Mouse (Mus musculus) MEL (cell line): Measurements from ENCODE around the gene Tor4a. TPM values are rescaled to one million over a fixed set of nuclear protein-coding genes. Genes with fewer than 3 reads are reported as not detected.

Experiments
- DNase-seq: peaks from one replicate; pipeline ENCODE4 v3.0.0; 2011; ENCODE audit warnings: low read depth, low spot score
- H3K27ac ChIP-seq: 2 replicates; pipeline ENCODE4 v1.5.1; 2012; ENCODE audit warnings: low read depth, mild to moderate bottlenecking, control low read depth, low read length, moderate library complexity; ENCODE audit not compliant: control insufficient read depth
- H3K27me3 ChIP-seq, 2 experiments: fragments of 150-350 bp in 1 of 2; sonication (generic) in 1 of 2; 2 replicates each; pipeline ENCODE4 v1.6.1; 2012; ENCODE audit warnings: low read length in 2 of 2, mild to moderate bottlenecking in 2 of 2, improper control_type of control experiment in 1 of 2, moderate library complexity in 1 of 2; ENCODE audit not compliant: insufficient read depth in 2 of 2, control insufficient read depth in 1 of 2
- H3K36me3 ChIP-seq, 2 experiments: 2 replicates each; pipeline ENCODE4 v1.6.1; 2012 to 2014; ENCODE audit warnings: low read length in 2 of 2, improper control_type of control experiment in 1 of 2, inconsistent platforms in 1 of 2, mild to moderate bottlenecking in 1 of 2; ENCODE audit not compliant: insufficient read depth in 2 of 2, control insufficient read depth in 1 of 2
- H3K4me1 ChIP-seq, 2 experiments: fragments of 150-350 bp in 1 of 2; sonication (generic) in 1 of 2; 2 replicates each; pipeline ENCODE4 v1.6.1; 2012; ENCODE audit warnings: low read length in 2 of 2, improper control_type of control experiment in 1 of 2, mild to moderate bottlenecking in 1 of 2; ENCODE audit not compliant: insufficient read depth in 2 of 2, control insufficient read depth in 1 of 2
- H3K4me3 ChIP-seq, 2 experiments: fragments of 150-350 bp in 1 of 2; sonication (generic) in 1 of 2; 2 replicates each; pipeline ENCODE4 v1.5.1; 2012; ENCODE audit warnings: low read depth in 2 of 2, low read length in 2 of 2, mild to moderate bottlenecking in 2 of 2, moderate library complexity in 2 of 2, control low read depth in 1 of 2, improper control_type of control experiment in 1 of 2; ENCODE audit not compliant: control insufficient read depth in 1 of 2, insufficient read depth in 1 of 2
- H3K79me2 ChIP-seq: 2 replicates; pipeline ENCODE4 v1.6.1; 2012; ENCODE audit warnings: mild to moderate bottlenecking, low read length, moderate library complexity; ENCODE audit not compliant: control insufficient read depth, poor library complexity, insufficient read depth
- H3K9ac ChIP-seq: 2 replicates; pipeline ENCODE4 v1.6.1; 2012; ENCODE audit warnings: low read depth, mild to moderate bottlenecking, control low read depth, low read length, moderate library complexity; ENCODE audit not compliant: control insufficient read depth, poor library complexity, severe bottlenecking
- H3K9me3 ChIP-seq: fragments of 150-350 bp; sonication (generic); replicated peaks from 2 replicates; pipeline ENCODE4 v1.6.1; 2012; ENCODE audit warnings: mild to moderate bottlenecking, low read length, improper control_type of control experiment, moderate library complexity; ENCODE audit not compliant: insufficient read depth
- BHLHE40 ChIP-seq: IDR thresholded peaks from 2 replicates; pipeline ENCODE4 v1.6.1; 2012; ENCODE audit warnings: low read depth, mild to moderate bottlenecking, inconsistent platforms, low read length, improper control_type of control experiment, borderline replicate concordance
- CHD1 ChIP-seq: IDR thresholded peaks from 2 replicates; pipeline ENCODE4 v1.6.1; 2012; ENCODE audit warnings: low read depth, mild to moderate bottlenecking, inconsistent platforms, low read length, improper control_type of control experiment
- CHD2 ChIP-seq: IDR thresholded peaks from 2 replicates; pipeline ENCODE4 v1.6.1; 2011; ENCODE audit warnings: low read length, improper control_type of control experiment
- CTCF ChIP-seq, 3 experiments: IDR thresholded peaks in 2 of 3; conservative IDR thresholded peaks in 1 of 3; 2 replicates each; pipeline ENCODE4 v1.5.1; 2011 to 2012; ENCODE audit warnings: low read length in 3 of 3, low read depth in 2 of 3, mild to moderate bottlenecking in 2 of 3, improper control_type of control experiment in 1 of 3, inconsistent platforms in 1 of 3, mixed read lengths in 1 of 3, moderate library complexity in 1 of 3; ENCODE audit not compliant: control insufficient read depth in 1 of 3, insufficient read depth in 1 of 3, poor library complexity in 1 of 3, severe bottlenecking in 1 of 3
- E2F4 ChIP-seq: IDR thresholded peaks from 2 replicates; pipeline ENCODE4 v1.6.1; 2011; ENCODE audit warnings: low read depth, low read length, improper control_type of control experiment, borderline replicate concordance
- ELF1 ChIP-seq: IDR thresholded peaks from 2 replicates; pipeline ENCODE4 v1.6.1; 2014; ENCODE audit warnings: low read depth, mild to moderate bottlenecking, inconsistent platforms, low read length, improper control_type of control experiment, moderate library complexity
- ETS1 ChIP-seq: IDR thresholded peaks from 2 replicates; pipeline ENCODE4 v1.6.1; 2012; ENCODE audit warnings: low read depth, mild to moderate bottlenecking, inconsistent platforms, low read length, improper control_type of control experiment, moderate library complexity
- HCFC1 ChIP-seq: IDR thresholded peaks from 2 replicates; pipeline ENCODE4 v1.6.1; 2012; ENCODE audit warnings: low read depth, mild to moderate bottlenecking, inconsistent platforms, low read length, improper control_type of control experiment, moderate library complexity
- JUND ChIP-seq: IDR thresholded peaks from 2 replicates; pipeline ENCODE4 v1.6.1; 2011; ENCODE audit warnings: low read depth, mild to moderate bottlenecking, improper control_type of control experiment, low read length
- KAT2A ChIP-seq: conservative IDR thresholded peaks from 2 replicates; pipeline ENCODE4 v1.6.1; 2012; ENCODE audit warnings: low read depth, low read length, improper control_type of control experiment, inconsistent platforms
- MAX ChIP-seq: IDR thresholded peaks from 2 replicates; pipeline ENCODE4 v1.6.1; 2011; ENCODE audit warnings: low read length, improper control_type of control experiment
- MEF2A ChIP-seq: IDR thresholded peaks from 2 replicates; pipeline ENCODE4 v1.6.1; 2014; ENCODE audit warnings: low read depth, mild to moderate bottlenecking, inconsistent platforms, low read length, improper control_type of control experiment; ENCODE audit not compliant: poor library complexity, insufficient replicate concordance, severe bottlenecking; ENCODE audit errors: extremely low read depth
- MXI1 ChIP-seq: IDR thresholded peaks from 2 replicates; pipeline ENCODE4 v1.6.1; 2011; ENCODE audit warnings: mild to moderate bottlenecking, low read depth, low read length, improper control_type of control experiment
- MYB ChIP-seq: IDR thresholded peaks from 2 replicates; pipeline ENCODE4 v1.6.1; 2011; ENCODE audit warnings: mild to moderate bottlenecking, low read depth, low read length, improper control_type of control experiment
- MYC ChIP-seq: IDR thresholded peaks from 2 replicates; pipeline ENCODE4 v1.6.1; 2011; ENCODE audit warnings: low read depth, mild to moderate bottlenecking, low read length, improper control_type of control experiment, moderate library complexity
- NELFE ChIP-seq: IDR thresholded peaks from 2 replicates; pipeline ENCODE4 v1.6.1; 2011; ENCODE audit warnings: low read depth, low read length, improper control_type of control experiment
- NRF1 ChIP-seq: IDR thresholded peaks from 2 replicates; pipeline ENCODE4 v1.6.1; 2014; ENCODE audit warnings: low read depth, mild to moderate bottlenecking, inconsistent platforms, low read length, improper control_type of control experiment, moderate library complexity; ENCODE audit not compliant: poor library complexity, insufficient read depth, severe bottlenecking
- POLR2A ChIP-seq, 2 experiments: IDR thresholded peaks; 2 replicates each; pipeline ENCODE4 v1.6.1; 2011 to 2012; ENCODE audit warnings: low read length in 2 of 2, mild to moderate bottlenecking in 2 of 2, control low read depth in 1 of 2, improper control_type of control experiment in 1 of 2, low read depth in 1 of 2, moderate library complexity in 1 of 2; ENCODE audit not compliant: control insufficient read depth in 1 of 2, insufficient read depth in 1 of 2, poor library complexity in 1 of 2
- POLR2AphosphoS2 ChIP-seq: IDR thresholded peaks from 2 replicates; pipeline ENCODE4 v1.6.1; 2011; ENCODE audit warnings: low read length, improper control_type of control experiment
- RAD21 ChIP-seq: IDR thresholded peaks from 2 replicates; pipeline ENCODE4 v1.6.1; 2011; ENCODE audit warnings: mild to moderate bottlenecking, low read depth, low read length, improper control_type of control experiment
- SIN3A ChIP-seq: IDR thresholded peaks from 2 replicates; pipeline ENCODE4 v1.6.1; 2012; ENCODE audit warnings: low read length, improper control_type of control experiment, inconsistent platforms
- SMC3 ChIP-seq: IDR thresholded peaks from 2 replicates; pipeline ENCODE4 v1.6.1; 2011; ENCODE audit warnings: low read depth, low read length, improper control_type of control experiment
- TBP ChIP-seq: IDR thresholded peaks from 2 replicates; pipeline ENCODE4 v1.8.0; 2011; ENCODE audit warnings: low read depth, low read length, improper control_type of control experiment
- TCF12 ChIP-seq: IDR thresholded peaks from 2 replicates; pipeline ENCODE4 v1.6.1; 2014; ENCODE audit warnings: low read depth, mild to moderate bottlenecking, inconsistent platforms, low read length, improper control_type of control experiment, moderate library complexity
- UBTF ChIP-seq: IDR thresholded peaks from 2 replicates; pipeline ENCODE4 v1.6.1; 2012; ENCODE audit warnings: low read depth, mild to moderate bottlenecking, inconsistent platforms, low read length, improper control_type of control experiment, moderate library complexity, borderline replicate concordance; ENCODE audit not compliant: insufficient read depth
- USF1 ChIP-seq: IDR thresholded peaks from 2 replicates; pipeline ENCODE4 v1.6.1; 2014; ENCODE audit warnings: low read depth, mild to moderate bottlenecking, inconsistent platforms, low read length, improper control_type of control experiment, moderate library complexity
- ZKSCAN1 ChIP-seq: IDR thresholded peaks from 2 replicates; pipeline ENCODE4 v1.6.1; 2012; ENCODE audit warnings: low read depth, mild to moderate bottlenecking, inconsistent platforms, low read length, improper control_type of control experiment, moderate library complexity
- ZMIZ1 ChIP-seq: IDR thresholded peaks from 2 replicates; pipeline ENCODE4 v1.6.1; 2012; ENCODE audit warnings: low read depth, mild to moderate bottlenecking, inconsistent platforms, low read length, improper control_type of control experiment, moderate library complexity
- ZNF384 ChIP-seq: IDR thresholded peaks from 2 replicates; pipeline ENCODE4 v1.6.1; 2012; ENCODE audit warnings: low read depth, mild to moderate bottlenecking, inconsistent platforms, low read length, improper control_type of control experiment
- polyA plus RNA-seq, 2 experiments: library from polyadenylated mRNA; stranded (reverse) in 1 of 2; unstranded in 1 of 2; fragments of >175 nt in 1 of 2; fragments of >200 nt in 1 of 2; gene quantifications; 2 replicates each; pipeline versions ENCODE4 v1.2.1 to v1.2.4; 2012; ENCODE audit warnings: low replicate concordance in 2 of 2, low read depth in 1 of 2; ENCODE audit not compliant: insufficient read length in 2 of 2, insufficient read depth in 1 of 2, missing spikeins in 1 of 2
- total RNA-seq: library from RNA; depleted of rRNA; stranded (reverse); fragments of 300-350 nt; gene quantifications from 2 replicates; pipeline ENCODE4 v1.2.3, GENCODE M21; 2012

The Tor4a gene
- total and polyA plus RNA-seq, 3 experiments, result 9.1 to 13.7 TPM; not detected in 1

- Histone ChIP-seq H3K4me1 (peaks cover 11 to 32% of the 10 kb centered on the region in 2 experiments), H3K36me3 (peaks cover 0 to 12% of the 10 kb centered on the region in 2 experiments; a peak in 2 of 4 replicates), H3K79me2 (no peaks in the 10 kb centered on the region; the same call in 1 of the 2 replicates), H3K9ac (no peak overlapping the region), H3K4me3 (no peak overlapping the region), H3K27ac (no peak overlapping the region), H3K27me3 (no peaks in the 10 kb centered on the region), H3K9me3 (no peaks in the 10 kb centered on the region)
- no peak for DNase-seq
- TF ChIP-seq UBTF (no peak), POLR2AphosphoS2 (no peak), POLR2A (IDR thresholded peaks at IDR 0.05; ENCODE audit: control insufficient read depth in 1 of 2, insufficient read depth in 1 of 2, low read depth in 1 of 2, low read length in 2 of 2, poor library complexity in 1 of 2) (no peak), ELF1 (no peak), NRF1 (no peak), TBP (no peak), TCF12 (no peak), JUND (no peak), ZMIZ1 (no peak), MYB (no peak), MEF2A (no peak), E2F4 (no peak), CHD2 (no peak), ZNF384 (no peak), ETS1 (no peak), MYC (no peak), MAX (no peak), HCFC1 (no peak), MXI1 (no peak)
These were observed 33.9 kb upstream of the Tor4a start for GRCm38 (mm10) chr2:25230581-25230980.

GRCm38 (mm10) chr2:25229582-25229981 lies 32.9 kb upstream of the Tor4a start:
- no peak for TF ChIP-seq CHD2
- TF ChIP-seq ZKSCAN1, result no peak
- no peak for TF ChIP-seq ELF1
- TF ChIP-seq BHLHE40, result no peak
- TF ChIP-seq NRF1, result no peak
- TF ChIP-seq NELFE, result no peak
- no peak for TF ChIP-seq SMC3
- no peak for TF ChIP-seq POLR2A (IDR thresholded peaks at IDR 0.05; ENCODE audit: control insufficient read depth in 1 of 2, insufficient read depth in 1 of 2, low read depth in 1 of 2, low read length in 2 of 2, poor library complexity in 1 of 2)
- no peak for TF ChIP-seq TBP
- no peak for TF ChIP-seq CTCF (IDR thresholded peaks at IDR 0.05 in 2 of 3, conservative IDR thresholded peaks at IDR 0.05 in 1 of 3; ENCODE audit: control insufficient read depth in 1 of 3, insufficient read depth in 1 of 3, low read depth in 2 of 3, low read length in 3 of 3, poor library complexity in 1 of 3, severe bottlenecking in 1 of 3)
- no peak for TF ChIP-seq SIN3A
- TF ChIP-seq KAT2A, result no peak
- TF ChIP-seq RAD21, result no peak
- no peak for TF ChIP-seq MYB
- no peak for TF ChIP-seq MXI1
- no peak for TF ChIP-seq USF1
- no peak for TF ChIP-seq CHD1
- TF ChIP-seq JUND, result no peak
- peaks cover 0 to 14% of the 10 kb centered on the region in 2 experiments; a peak in 2 of 4 replicates for H3K36me3 ChIP-seq
- H3K9me3 ChIP-seq, result no peaks in the 10 kb centered on the region
- no peak for DNase-seq
- peaks cover 4% of the 10 kb centered on the region; the same call in 1 of the 2 replicates for H3K79me2 ChIP-seq
- H3K4me3 ChIP-seq, result no peak overlapping the region
- peaks cover 12 to 35% of the 10 kb centered on the region in 2 experiments for H3K4me1 ChIP-seq
- H3K27ac ChIP-seq, result no peak overlapping the region
- no peaks in the 10 kb centered on the region for H3K27me3 ChIP-seq
- H3K9ac ChIP-seq, result no peak overlapping the region
